Mouse (Mus musculus): ENCODE measurements around the gene Bin2.
A peak's percentile ranks its signal among the peaks of the same experiment; 100 is the strongest.

Gene Bin2

DNA sequence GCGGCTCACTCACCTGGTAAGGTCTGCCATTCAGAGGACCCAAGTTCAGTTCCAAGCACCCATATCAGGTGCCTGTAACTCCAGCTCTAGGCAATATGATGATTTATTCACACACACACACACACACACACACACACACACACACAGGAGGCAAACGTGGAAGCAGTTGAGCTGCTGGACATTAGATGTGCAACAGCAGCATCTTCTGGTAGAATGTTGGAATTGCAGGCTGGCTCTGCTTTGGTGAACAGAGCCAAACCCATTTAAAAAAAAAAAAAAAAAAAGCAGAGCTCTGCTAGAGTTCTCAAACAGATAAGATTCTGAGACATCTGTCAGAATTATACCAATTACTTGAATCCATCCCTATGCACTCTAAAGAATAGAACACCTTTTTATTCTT lies 13.7 kb upstream of the Bin2 start:
- DNase-seq (ENCODE audit: low read depth in 2 of 2, low spot score in 2 of 2) = peak; percentile 76 to 89

DNA sequence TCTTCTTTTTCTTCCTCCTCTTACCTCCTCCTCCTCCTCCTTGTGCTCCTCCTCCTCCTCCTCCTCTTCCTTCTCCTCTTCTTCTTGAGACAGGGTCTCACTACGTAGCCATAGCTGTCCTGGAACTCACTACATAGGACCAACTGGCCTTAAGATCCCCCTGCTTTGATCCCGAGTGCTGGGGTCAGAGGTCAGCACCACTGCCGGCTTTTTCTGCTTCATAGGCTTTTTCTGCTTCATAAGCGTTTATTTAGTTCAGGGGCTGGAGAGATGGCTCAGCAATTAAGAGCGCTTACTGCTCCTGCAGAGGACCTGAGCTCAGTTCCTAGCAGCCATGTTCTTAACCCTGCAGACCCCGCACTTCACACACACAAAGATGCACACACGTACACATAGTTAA lies 12.4 kb upstream of the Bin2 start:
- no peak for DNase-seq (ENCODE audit: low read depth in 2 of 2, low spot score in 2 of 2)

DNA sequence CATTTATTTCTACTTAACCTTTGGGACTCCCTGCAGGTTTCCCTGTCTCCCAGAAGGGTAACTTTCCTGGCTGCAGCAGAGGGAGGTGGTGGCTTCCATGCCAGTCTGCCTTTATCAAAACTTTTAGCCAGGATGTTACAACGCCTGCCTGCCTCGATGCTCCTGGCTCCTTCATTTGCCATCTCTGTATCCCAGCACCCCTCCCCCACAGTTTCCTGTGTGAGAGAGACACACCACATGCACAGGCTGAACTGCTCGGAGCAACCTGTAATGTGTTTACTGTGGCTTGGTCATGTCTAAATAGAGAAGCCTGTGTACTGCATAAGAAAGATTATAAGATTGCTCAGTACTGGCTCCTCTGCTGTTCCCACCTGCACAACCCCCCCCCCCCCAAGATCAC lies 11.0 kb upstream of the Bin2 start:
- DNase-seq (ENCODE audit: low read depth in 2 of 2, low spot score in 2 of 2) = no peak

DNA sequence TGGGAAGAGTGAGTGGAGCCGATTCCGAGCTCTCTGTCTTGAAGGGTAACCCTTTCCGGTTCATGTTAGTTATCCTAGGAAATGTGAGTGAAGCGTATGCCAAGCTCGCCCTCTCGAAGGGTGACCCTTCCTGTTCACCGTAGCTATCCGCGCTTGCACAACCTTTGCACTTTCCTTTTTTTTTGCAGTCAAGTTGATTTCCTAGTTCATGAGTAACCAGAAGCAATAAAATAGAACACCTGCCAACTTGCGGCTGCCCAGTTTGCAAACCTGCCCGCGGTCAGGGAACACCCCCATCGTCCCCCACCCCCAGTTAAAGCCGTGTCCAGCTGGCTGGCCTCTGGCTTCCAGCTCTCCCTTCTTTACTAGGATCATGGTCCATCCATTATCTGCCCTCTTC lies 9.7 kb upstream of the Bin2 start:
- DNase-seq (ENCODE audit: low read depth in 2 of 2, low spot score in 2 of 2) = no peak

DNA sequence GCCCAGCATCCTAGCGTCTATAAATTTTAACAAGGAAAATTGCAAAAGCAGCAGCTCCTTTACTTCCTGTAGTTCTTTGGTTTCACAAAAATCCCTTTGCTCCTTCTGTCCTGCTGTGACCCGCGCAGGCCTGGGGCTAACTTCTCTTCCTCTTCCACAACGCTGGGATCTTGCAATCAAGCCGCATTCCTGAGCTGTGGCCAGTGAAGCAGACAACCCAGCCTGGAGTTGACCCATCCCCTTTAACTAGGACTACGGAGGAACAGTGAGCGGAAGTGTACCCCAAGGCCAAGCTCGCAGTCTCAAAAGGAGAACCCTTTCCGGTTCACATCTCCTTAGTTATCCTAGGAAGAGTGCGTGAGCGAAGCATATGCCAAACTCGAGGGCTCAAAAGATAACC lies 9.2 kb upstream of the Bin2 start:
- no peak for DNase-seq (ENCODE audit: low read depth in 2 of 2, low spot score in 2 of 2)

DNA sequence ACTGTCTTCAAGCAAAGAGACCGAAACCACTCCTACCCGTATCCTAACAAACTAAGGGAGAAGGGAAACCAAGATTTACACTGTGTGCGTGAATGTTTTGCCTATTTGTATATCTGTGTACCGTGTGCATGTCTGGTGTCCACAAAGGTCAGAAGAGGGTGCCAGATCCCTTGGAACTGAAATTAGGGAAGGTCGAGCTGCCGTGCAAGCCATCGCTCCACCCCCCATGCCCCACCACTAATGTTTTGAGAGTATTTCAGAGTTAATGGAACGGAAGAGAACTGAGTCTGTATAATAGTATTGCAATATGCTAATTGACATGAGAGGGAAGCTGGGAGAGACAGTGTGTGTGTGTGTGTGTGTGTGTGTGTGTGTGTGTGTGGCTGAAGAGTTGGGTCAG lies 8.3 kb upstream of the Bin2 start:
- no peak for DNase-seq (ENCODE audit: low read depth in 2 of 2, low spot score in 2 of 2)

DNA sequence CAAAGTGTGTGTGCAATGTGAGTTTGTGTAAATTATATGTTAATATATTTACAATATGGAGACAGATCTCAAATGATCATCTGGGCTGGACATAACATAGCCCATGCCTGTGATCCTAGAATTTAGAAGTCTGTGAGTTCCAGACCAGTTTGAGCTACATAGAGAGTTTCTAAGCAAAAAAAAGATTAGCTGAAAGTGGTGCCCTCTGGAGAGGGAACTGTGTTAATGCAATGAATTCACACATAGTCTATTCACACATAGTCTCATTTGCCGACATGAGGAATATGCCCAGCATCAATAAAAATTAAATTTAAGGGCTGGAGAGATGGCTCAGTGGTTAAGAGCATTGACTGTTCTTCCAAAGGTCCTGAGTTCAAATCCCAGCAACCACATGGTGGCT lies 7.2 kb upstream of the Bin2 start:
- DNase-seq (ENCODE audit: low read depth in 2 of 2, low spot score in 2 of 2) = no peak

DNA sequence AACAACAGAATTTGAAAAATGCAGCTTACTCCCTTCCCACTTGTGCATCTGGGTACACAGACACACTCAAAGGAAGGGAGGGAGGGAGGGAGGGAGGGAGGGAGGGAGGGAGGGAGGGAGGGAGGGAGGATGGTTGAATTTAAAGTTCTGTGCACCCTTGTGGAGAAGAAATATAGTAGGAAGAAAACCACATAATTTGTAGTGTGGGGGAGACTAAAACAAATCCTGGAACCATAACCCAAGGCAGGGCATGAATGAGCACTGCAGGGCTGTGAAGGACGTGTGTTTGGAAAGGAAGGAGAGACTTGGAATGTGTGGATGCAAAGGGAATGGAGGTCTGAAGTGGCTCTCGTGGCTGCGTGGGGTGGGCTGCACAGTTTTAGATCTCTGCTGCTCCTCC lies 6.1 kb upstream of the Bin2 start:
- DNase-seq (ENCODE audit: low read depth in 2 of 2, low spot score in 2 of 2) = no peak

DNA sequence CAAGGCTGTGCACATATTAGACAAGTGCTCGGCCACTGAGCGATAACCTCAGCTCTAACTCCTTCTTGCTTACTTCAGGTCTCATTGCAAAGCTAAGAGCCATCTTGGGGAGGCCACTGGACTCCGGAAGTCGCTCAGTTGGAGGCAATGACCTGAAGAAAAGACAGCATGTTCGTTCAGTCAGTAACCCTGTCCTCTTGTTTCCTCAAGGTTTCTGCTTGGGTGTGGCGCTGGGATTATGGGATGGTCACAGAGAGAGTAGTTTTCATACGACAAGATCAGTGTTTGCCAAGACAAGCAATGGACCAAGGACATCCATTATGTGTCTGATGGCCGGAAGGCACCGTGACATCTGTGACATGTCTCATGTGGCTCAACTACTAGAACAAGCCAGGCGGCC lies 5.2 kb upstream of the Bin2 start:
- DNase-seq (ENCODE audit: low read depth in 2 of 2, low spot score in 2 of 2) = no peak

DNA sequence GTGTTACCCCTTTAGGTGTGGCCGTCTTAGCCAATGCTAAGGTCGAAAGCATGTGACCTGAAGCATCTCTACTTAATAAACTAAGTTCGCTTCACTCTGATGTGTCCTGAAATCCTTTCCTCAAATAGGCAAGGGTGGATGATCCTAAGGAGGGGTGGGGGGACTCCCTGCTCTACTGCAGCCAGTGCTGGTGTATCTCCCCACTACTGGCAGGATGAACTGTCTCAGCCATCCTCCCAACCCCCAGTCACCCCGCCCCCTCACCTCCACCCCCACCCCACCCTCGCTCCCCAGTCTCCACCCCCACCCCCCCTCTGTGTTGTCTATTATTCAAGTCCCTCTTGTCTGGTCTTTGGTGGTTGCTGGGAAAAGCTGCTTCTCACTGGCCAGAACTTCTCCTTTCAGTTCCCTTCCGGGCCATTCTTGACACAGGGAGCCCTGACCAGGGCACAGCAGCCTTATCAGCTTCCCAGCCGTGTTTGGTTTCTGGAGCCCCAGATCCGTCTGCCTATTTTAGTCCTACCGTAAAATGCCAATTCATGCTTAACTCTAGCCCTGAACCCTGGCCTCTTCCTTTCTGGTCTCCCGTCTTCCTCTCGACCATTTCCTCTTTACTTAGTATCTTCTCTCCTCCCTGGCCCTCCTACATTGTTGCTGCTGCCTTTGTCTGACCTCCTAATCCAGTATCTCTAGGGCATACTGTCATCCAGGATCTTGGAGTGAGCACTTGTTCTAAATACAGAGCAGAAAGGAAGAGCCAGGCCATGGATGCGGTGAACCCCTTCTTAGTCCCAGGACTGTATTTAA lies 4.4 kb upstream of the Bin2 start:
- no peak for DNase-seq (ENCODE audit: low read depth in 2 of 2, low spot score in 2 of 2)

DNA sequence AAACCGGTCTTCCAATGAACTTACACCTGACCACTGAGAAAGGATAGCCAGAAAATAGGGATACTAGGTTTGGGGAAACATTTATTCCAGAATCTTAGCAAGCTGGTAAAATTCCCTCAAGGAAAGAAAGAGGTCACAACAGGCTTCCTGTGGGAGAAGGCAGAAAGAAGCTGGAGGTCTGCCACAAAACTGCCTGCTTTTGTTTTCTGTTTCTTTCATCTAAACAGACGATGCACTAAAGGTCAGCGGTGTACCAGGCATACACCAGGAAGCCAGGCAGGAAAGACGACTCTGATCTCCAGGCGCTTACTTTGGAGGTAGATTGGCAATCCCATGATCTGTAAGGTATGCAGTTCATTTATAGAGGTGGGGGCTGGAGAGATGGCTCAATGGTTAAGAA lies 1.5 kb upstream of the Bin2 start:
- DNase-seq (ENCODE audit: low read depth in 2 of 2, low spot score in 2 of 2) = no peak

DNA sequence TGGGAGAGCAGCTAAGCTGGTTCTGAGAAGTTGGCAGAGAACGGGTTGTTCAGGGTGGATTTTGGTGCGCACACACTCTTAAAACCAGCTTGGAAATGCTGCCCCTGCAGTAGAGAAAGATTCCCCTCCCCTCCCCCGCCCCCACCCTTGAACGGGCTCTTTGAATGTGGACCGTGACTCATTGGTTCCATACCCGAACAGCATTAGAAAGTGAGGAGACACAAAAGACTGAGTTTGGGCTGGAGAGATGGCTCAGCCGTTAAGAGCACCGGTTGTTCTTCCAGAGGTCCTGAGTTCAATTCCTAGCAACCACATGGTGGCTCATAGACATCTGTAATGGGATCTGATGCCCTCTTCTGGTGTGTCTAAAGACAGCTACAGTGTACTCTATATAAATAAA lies 651 bp upstream of the Bin2 start:
- DNase-seq (ENCODE audit: low read depth in 2 of 2, low spot score in 2 of 2) = no peak

DNA sequence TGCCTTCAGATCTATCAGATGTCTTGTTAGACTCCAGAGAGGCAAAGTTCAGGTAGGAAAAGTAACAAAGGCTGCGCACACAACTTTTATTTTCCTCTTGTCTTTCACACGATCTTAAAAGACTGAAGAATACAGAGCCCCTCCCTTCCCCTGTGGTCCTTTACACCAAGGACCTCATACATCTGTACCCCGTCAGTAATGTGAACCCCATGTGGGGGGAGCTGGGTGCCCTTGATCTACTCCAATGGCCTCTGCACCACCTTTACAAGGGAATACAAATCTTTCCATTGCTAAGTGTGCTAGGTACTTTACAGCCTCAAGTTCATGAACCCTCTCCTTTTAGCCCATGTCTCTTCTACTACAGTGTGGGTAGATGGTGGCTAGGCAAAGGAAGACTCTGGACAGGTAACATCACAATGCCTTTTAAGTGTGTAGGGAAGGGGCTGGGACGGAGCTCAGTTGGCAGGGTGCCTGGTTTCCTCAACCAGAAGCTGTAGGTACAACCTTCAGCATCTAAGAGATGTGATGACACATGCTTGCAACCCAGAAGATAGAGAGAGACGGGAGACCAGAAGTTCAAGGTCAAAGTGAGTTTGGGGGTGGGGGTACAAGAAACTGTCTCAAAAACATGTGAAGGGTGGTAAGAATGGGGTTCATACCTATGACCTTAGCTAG lies 1.3 kb downstream of the Bin2 start:
- DNase-seq (ENCODE audit: low read depth in 2 of 2, low spot score in 2 of 2) = peak; percentile 71 to 72

DNA sequence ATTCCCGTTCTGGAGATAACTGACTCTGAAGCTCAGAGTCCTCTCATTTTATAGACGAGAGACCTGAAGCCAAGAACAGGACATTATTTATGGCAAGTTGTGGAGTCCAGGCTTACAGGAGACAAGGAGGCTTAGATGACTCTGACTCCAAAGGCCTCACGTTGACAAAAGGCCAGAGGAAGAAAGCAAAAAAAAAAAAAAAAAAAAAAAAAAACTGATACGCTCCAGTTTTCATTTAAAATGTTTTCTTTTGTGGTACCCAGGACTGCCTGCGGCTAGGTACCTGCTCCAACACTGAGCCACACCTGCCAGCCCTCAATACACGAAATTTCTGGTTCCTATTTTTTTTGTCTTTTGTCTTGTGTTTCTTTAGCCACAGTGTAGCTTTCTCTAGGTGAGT lies 1.9 kb downstream of the Bin2 start:
- DNase-seq (ENCODE audit: low read depth in 2 of 2, low spot score in 2 of 2) = no peak

DNA sequence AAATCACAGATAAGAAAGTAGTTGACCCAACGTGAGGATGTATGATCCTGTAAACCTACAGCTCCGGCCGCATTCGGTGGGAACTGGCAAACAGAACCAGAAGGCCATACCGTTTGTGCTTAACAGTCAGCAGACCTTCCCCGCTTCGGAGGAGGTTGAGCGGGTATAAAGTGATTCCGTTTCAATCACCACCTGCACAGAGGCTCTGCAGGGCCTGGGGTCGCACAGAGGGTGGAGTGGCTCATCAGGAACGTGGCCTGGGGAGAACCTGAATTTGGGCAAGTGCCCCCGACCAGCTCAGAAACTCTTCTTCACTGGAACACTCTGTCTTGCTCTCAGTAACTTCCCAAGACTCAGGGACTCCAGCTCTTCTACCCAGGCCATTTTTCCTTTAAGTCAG lies 2.5 kb downstream of the Bin2 start:
- no peak for DNase-seq (ENCODE audit: low read depth in 2 of 2, low spot score in 2 of 2)

DNA sequence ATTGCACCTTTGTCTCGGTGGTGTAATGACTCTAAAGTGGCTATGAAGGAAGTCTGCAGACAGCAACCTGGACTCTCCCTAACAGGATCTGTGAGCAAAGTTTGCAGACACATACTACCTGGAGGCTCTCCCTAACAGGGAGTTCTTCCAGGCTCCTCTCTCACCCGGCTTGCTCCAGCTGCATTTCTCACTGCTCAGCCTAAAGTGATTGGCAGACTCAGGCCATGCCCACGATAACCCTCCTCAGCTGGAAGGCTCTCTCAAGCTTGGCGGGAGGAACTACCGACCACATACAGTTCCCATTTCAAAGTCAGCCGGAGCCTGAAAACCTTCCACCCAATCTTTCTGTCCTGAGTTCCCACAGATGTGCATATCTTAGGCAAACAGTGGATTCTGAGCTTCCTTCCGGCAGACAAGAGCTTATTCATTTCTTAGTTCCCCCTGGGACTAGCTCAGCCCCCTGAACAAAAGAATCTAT lies 3.1 kb downstream of the Bin2 start:
- no peak for DNase-seq (ENCODE audit: low read depth in 2 of 2, low spot score in 2 of 2)

DNA sequence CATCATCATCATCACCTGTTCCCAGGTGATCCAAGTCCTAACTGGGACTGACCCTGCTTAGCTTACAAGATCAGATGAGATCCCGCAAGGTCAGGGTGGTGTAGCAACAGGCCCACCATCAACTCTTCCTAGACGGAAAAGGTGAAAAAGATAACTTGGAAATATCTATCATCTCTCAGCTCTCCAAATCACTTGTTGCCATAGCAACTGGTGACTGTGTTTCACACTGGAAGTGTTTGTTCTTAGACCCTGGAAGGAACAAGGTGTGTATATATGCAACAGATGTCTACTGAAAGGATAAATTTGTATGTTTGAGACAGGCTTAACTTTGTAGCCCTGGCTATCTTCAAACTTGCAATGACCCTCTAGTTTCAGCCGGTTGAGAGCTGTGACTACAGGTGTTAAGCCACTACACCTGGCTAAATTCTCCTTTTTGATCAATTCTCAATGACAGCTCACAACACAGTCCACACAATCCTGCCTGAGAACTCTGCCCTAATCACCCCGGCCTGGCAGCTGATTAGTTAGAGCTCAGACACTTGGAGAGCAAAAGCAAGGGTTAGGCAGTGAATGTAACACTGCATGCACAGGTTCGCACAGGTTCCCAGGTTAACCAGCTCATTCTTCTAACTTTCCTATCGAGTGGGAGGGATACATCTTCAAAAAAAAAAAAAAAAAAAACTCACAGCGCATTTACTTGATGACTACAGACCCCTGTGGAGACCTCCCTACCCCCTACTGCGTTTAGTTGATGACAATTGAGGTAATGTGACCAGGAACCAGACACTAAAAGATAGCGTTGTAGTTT lies 3.7 kb downstream of the Bin2 start:
- peak in 1 of 2 experiments; percentile 30 for DNase-seq (ENCODE audit: low read depth in 2 of 2, low spot score in 2 of 2)

DNA sequence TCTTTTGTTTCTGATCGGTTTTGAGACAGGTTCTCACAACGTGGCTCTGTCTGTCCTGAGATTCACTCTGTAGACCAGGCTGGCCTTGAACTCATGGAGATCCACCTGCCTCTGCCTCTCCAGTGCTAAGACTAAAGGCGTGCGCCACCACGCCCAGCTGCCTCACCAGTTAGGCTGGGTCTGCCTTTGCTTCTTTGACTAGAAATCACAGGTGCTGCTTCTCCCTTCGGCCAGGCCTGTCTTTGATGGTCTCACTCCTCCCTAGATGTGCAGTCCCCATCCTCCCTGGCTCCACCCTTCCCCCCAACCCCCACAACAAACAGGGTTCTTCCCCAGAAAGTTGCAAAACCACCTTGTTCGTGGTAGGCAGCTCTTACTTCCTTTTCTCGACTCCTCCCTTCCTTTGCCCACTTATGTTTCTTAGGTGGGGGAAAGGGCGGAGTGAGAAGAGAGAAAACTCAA lies 4.5 kb downstream of the Bin2 start:
- DNase-seq (ENCODE audit: low read depth in 2 of 2, low spot score in 2 of 2) = peak; percentile 69 to 81

DNA sequence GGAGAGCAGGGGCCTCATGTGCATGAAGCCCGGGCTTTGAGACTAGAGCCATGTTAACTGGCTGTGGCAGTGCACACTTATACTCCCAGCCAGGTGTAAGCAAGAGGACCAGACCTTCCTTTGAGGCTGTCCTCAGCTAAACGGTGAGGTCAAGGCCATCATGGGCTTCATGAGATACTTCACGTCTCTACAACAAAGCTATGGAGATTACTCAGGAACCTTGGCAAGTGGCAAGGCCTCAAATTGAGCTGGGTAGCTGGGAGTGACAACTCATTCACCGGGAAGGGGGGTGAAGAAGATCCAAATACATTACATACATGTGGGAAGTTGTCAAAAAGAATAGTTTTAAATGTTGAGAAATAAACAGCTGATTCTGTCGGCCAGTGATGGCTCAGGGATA lies 8.5 kb downstream of the Bin2 start:
- no peak for DNase-seq (ENCODE audit: low read depth in 2 of 2, low spot score in 2 of 2)

DNA sequence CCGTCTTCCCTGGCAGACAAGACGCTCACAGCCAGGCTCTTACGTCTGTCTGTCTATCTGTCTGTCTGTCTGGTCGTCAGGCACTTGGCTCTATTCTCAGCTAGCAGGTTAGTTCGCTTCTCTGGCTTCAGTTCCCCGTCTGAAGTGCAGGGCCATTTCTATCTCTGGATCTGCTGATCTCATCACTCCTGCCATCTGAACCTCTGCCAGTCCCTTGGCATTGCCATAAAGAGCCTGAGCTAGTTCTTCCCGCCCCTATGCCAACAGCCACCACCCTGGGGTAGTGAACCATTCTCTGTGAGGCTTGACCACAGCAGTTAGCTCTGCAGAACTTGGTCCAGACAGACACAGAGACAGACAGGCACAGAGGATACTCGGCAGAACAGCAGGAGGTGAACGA lies 9.0 kb downstream of the Bin2 start:
- DNase-seq (ENCODE audit: low read depth in 2 of 2, low spot score in 2 of 2) = no peak

DNA sequence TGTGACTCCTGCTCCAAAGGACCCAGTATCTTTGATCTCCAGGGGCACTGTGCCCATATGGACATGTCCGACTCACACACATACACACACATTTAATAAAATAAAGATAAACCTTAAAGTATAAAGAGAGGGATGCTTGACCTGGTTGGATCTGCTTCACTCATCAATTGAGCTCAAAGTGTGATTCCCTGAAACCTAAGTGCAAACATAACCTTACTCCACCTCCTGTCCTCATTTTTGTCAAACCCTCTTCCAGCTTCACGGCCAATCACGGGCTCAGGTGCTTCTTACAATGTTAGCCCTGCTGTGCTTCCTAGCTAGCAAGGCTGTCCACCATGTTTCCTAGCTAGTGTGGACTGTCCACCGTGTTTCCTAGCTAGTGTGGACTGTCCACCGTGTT lies 14.2 kb downstream of the Bin2 start:
- DNase-seq (ENCODE audit: low read depth in 2 of 2, low spot score in 2 of 2) = no peak

DNA sequence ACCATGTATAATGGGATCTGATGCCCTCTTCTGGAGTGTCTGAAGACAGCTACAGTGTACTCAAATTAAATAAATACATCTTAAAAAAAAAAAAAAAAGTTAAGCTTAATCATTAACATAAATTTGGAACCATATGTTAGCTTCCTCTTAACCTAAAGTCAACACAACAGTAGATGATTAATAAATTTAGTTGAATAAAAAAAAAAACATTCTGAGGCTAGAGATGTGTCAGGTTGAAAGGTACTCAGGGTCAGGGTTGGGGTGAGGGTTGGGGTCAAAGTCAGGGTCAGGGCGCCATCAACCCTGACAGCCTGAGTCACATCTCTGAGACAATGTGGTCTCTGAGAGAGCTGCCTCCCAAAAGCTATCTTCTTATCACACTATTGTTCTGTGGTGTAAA lies 15.1 kb downstream of the Bin2 start:
- no peak for DNase-seq (ENCODE audit: low read depth in 2 of 2, low spot score in 2 of 2)
